Mouse (Mus musculus): ENCODE data around the gene Fgf12. TPM values are rescaled to one million over a fixed set of nuclear protein-coding genes. Genes with fewer than 3 reads are reported as not detected.

The Fgf12 gene
- 2.8 and 2.9 TPM in 2 replicates for polyA plus RNA-seq (2015; fragmentation: Nextera tagmentation; extraction: Ambion mirVana)

DNA sequence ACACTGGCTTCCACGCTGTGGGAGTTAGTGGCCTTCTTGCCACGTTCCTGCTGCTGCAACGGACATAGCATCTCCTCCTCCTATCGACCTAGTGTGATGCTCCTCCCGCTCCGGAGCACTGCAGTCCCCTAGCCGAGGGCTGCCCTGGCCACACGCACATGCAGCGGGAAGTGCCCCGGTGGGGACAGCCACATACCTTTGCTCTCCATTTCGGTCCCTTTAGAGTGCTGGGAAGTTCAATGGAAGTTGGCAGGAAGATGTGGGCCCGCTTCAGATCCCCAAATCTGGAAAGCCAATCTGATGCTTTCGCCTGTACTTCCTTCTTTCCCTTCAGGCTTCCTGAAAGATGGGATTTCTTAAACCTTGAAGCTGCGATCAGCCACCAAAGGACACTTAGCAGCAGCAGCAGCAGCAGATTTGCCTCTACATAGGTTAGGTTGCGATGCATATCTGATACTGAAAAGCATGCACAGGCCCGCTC, at the start of gene Fgf12:
Gene Fgf12, minus strand, starts transcription at position 431 of the 481 bp plus-strand sequence.

MicroRNAs encoded within 50 kb of the gene (microRNA counts, 519-probe panel; counts per million panel counts)
- microRNA mmu-miR-690 = 296 counts per million, percentile 58 among the panel's probes with 10 or more counts

Small RNA genes lying within 50 kb of the gene (microRNA-seq; reads per million reads assigned to microRNA genes)
- 0 reads per million in 2 experiments for gene Mir690

Other genes starting within 250 kb of the Fgf12 start
- 3.7 and 3.8 TPM in 2 replicates for gene Mb21d2, start 176.6 kb upstream of the Fgf12 start, polyA plus RNA-seq (2015; fragmentation: Nextera tagmentation; extraction: Ambion mirVana)

All from skeletal muscle tissue, postnatal 0 days (tissue).